Mouse (Mus musculus) liver, postnatal 0 days (tissue): ENCODE measurements around the gene Psmb3.

ENCODE experiments used
- CTCF ChIP-seq: sonication (generic); IDR thresholded peaks from 2 replicates; pipeline ENCODE4 v1.5.1; 2016; ENCODE audit warnings: antibody characterized with exemption, low read depth
- EP300 ChIP-seq: IDR thresholded peaks from 2 replicates; pipeline ENCODE4 v1.6.1; 2016; ENCODE audit warnings: antibody characterized with exemption, low read depth, mild to moderate bottlenecking

DNA sequence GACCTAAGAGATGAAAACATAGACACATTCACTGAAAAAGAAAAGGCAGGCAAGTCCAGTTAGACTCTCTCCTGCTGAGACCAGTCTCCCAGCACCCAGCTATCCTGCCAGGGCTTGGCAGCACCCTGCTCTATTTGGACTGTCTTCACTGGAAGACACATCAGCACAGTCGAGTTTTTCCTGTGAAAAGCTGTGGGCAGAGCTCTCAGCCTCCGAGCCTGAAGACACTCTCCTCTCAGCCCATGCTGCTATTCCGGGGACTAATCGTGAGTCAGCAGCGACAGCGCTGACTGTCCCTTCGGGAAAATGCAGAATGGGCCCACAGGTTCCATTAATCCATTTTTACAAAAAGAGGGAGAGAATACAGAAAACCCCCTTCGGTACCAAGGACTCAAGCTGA is 50.1 kb downstream of the Psmb3 start:
- TF ChIP-seq CTCF, result no peak
- TF ChIP-seq EP300, result no peak
